Mouse (Mus musculus) myocyte (in vitro differentiated cells): ENCODE measurements around the gene Eln.

Source experiments
- CEBPB ChIP-seq: IDR thresholded peaks from 2 replicates; pipeline ENCODE4 v1.6.1; 2011; ENCODE audit warnings: mild to moderate bottlenecking, moderate library complexity; ENCODE audit not compliant: poor library complexity, insufficient read depth, severe bottlenecking
- POLR2A ChIP-seq: IDR thresholded peaks from one replicate; pipeline ENCODE4 v1.6.1; 2011; ENCODE audit warnings: low read depth, mild to moderate bottlenecking, control low read depth, moderate library complexity; ENCODE audit not compliant: insufficient read length
- POLR2AphosphoS2 ChIP-seq: IDR thresholded peaks from one replicate; pipeline ENCODE4 v1.6.1; 2011; ENCODE audit warnings: low read depth, control low read depth; ENCODE audit not compliant: insufficient read length
- USF1 ChIP-seq: IDR thresholded peaks from one replicate; pipeline ENCODE4 v1.6.1; 2011; ENCODE audit warnings: low read depth, mild to moderate bottlenecking, control low read depth, moderate library complexity

DNA sequence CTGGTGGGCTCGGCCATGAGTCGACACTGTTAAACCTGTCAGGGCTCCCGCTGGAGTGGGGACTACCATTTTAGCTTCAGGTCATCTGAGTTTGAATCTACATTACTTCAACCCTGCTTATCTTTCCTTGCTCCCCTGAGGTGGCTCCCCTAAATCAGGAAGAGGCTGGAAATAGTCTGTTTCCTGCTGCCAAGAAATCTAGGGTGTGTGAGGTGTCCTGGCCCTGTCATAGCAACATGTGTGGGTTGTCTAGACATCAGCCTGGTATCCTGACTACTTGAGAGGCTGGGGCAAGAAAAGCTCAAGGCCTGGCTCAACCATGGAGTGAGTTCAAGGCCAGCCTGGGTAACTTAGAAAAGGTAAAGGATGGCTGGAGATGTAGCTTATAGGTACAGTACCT is 24.6 kb upstream of the Eln start:
- TF ChIP-seq CEBPB (no peak), USF1 (no peak), POLR2A (no peak), POLR2AphosphoS2 (no peak)
